Mouse (Mus musculus): ENCODE results near the gene Reep3.

The Reep3 gene

DNA sequence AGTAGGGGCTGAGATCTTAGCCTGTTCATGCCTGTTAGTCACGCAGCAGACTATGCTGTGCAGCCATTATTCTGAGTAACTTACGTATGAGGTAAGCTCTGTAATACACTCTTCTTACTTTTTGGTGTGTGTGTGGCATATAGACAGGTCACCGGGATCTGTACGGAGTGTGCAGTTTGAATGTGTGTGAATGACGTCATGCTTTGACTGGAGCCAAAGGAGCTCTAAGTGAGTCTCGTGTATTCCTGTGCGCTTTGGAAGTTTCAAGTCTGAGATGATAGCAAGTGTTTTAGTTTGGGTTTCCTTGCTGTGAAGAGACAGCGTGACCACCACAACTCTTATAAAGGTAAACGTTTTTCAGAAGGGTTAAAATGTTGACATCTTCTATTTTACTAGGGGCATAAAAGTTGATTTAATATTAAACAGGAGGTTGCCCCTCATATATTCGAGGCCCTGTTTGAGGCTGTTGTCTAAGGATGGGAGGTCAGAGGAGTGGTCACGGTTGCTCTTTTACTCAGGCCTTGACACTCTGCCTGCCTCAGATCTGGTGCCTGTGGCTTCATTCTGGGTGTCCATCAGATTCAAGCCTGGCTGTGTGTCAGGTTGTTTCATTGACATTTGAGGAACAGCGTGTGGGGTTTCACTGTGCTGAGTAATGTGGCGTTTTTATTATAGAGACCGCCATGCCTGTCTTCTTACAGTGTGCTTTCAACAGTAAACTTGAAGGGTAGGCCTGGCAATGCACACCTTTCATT, 14.5 kb upstream of the Reep3 start:
- DNase-seq (ENCODE audit: low read depth, low spot score): no peak

DNA sequence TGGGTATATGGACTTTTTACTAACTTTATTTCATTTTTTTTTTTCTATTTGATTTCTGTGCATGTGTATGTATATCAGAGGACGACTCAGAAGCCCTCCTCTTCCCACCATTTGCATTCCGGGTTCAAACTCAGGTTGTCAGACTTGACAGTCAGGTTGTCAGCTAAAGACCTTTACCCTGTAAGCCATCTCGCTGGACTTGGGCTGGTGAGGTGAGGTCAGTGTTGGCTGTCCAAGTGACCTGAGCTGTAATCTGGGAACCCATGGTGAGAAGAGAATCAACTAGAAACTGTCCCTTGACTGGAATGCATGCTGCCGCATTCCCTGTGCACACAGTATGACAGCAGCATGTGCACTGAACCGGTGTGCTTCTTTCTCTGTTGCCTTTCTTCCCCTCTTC, 12.9 kb upstream of the Reep3 start:
- no peak for DNase-seq (ENCODE audit: low read depth, low spot score)

DNA sequence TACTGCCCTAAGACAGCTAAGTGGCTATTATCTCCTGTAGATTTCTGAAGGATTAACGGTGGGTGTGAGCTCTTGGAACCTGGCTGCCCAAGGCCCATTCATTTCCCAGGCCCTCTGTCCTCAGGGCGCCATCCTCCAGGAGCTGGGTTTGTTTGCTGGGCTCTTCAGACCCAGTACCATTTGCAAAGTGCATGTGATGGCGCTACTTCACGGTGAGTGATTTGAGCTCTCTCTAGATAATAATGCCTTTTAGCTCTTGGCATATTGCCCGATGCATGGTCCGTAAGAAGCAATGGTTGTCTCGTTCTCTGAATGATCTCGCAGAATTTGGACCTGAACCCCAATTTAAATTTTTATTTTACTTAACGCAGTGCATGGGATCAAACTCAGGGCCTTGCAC, 11.4 kb upstream of the Reep3 start:
- no peak for DNase-seq (ENCODE audit: low read depth, low spot score)

DNA sequence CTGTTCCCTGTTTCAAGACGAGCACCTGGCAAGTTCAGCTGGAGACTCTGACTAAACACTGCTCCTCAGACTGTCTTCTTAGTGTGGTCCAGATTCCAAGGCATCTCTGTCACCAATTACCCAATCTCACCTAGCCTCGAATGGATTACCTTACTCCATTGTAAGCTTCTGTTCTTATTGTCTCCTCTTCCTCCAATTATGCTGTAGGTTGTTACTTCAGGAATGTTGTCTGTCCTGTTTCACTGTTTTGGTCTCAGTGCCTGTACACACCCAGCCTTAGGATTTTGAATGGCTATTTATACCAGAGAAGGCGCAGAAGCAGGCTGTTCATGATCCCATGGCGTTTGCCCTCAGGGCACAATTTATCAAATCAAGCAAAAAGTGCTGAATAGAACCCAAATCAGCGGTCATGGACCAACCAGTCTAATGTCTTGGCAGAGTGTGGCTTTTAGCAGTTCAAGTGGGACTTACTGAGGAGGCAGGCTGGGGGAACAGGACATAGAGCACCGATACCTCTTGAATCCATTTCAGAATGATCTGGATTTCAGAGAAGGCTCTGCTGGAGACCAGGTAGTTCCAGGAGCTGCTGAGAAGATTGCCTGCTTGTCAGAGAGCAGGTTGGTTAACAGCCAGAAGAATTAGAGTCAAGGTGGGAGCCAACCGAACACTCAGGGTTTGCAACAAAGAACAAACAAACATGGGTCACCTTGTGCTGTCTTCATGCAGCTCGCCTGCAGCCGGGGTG, 10.4 kb upstream of the Reep3 start:
- no peak for DNase-seq (ENCODE audit: low read depth, low spot score)

DNA sequence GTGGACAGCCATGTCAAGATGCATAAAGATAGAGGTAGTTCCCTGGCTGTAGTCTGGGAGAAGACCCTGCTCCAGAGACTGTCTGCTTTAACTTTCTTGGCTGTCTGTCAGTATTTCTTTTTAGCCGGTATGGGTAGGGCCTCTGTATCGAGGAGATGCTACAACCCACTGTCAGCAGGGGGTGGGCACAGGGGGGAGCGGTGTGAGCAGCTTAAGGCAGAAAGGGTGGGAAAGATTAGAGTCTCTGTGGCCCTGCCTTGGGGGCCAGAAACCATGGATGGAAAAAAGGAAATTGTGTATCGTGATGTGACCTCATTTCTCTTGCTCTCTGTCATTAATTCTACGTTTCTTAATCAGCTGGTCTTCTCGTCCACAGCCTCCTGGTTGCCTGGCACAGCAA, 9.7 kb upstream of the Reep3 start:
- no peak for DNase-seq (ENCODE audit: low read depth, low spot score)

DNA sequence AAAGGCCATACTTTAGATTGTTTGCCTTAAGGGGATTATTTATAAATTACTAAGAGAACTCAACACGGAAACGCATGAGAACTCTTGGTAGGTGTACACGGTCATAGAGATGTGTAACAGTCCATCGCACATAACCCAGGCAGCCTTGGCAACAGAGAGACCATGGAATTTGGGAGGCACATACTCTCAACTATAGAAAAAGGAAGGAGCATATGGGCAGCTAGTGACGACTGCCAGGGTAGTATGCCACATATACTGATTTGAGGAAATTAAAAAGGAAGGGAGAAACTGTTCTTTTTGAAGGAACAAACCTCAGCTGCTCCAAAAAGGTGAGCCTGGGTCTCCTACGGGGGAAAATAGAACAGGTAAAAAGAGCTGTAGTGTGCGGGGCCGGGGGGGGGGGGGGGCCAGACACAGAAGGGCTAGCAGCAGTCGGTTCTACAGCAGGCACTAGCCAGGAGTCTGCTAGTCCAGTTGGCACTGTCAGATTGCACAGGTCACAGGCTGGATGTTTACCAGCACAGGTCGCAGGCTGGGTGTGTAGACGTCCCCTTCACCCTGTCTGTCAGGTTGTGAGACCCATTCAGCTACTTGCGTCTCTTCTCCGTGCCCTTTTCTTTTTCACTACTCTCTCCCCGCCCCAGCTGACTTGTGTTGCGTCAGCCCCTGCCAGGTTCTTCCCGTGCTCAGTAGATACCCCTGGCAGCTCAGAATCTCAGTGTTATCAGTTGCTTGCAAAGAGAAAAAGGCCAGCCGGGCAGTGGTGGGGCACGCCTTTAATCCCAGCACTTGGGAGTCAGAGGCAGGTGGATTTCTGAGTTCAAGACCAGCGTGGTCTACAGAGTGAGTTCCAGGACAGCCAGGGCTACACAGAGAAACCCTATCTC, 8.8 kb upstream of the Reep3 start:
- DNase-seq (ENCODE audit: low read depth, low spot score): no peak

DNA sequence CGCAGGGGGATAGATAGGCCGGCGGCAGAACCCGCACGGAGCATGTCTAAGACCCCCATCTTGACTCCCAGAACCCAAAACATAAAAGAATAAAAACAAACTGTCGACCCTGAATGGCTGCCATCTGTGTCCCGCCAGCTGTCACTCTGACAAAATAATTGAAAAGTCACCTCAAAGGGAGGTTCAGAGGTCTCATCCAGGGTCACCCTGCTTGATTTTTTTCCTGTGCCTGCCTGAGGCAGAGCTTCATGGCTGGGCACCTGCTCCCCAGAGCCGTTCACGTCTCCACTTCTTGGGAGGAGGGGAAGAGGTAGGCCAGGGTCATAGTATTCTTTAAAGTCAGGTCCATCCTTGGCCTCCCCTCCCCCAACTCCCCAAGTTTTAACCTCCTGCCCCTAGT, 7.8 kb upstream of the Reep3 start:
- no peak for DNase-seq (ENCODE audit: low read depth, low spot score)

DNA sequence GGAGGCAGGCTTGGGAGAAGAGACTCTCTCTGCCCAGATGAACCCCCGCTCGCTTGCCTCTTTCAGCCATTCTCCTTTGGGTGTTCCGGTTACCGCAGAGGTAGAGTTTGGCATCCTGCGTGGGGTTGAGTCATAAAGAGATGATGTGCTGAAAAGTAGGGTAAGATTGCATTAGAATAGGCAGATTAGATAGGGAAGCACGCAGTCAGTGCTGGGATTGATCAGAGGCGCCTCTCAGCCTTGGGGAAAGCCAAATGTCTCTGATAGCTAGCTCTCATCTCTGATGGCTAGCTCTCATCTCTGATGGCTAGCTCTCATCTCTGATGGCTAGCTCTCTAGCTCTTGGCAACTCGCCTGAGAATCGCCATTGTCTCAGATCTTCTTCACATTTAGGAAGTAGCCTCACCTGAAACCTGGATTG, 4.1 kb upstream of the Reep3 start:
- no peak for DNase-seq (ENCODE audit: low read depth, low spot score)

DNA sequence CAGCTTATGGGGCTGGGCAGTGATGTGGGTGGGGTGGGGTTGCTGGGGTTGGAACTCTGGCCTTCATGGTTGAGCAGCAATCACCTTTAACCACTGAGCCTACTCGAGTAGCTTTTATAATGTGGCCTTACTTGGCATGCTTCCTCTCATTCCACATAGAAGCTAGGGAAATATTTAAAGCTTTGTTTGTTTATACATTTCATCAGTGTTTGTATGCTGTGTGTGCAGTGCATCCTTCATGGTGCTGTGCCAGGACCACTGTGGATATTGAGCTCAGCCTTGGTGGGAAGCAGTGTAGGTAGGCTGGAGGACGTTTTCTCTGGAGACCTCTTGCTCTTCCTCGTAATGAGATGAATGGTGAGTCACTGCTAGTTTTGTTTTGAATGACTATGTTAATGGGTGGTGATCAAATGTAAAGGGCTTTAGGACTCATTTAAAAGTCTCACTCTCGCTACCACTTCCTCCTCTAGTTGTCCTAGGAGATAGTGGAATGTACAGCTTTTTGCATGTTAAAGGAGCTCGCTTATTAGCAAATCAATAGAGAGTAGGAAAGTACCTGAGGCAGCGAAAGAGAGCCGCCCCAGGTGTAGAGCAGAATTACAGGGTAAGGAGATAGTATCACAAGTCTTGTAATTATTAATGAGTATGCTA, 3.4 kb upstream of the Reep3 start:
- no peak for DNase-seq (ENCODE audit: low read depth, low spot score)

DNA sequence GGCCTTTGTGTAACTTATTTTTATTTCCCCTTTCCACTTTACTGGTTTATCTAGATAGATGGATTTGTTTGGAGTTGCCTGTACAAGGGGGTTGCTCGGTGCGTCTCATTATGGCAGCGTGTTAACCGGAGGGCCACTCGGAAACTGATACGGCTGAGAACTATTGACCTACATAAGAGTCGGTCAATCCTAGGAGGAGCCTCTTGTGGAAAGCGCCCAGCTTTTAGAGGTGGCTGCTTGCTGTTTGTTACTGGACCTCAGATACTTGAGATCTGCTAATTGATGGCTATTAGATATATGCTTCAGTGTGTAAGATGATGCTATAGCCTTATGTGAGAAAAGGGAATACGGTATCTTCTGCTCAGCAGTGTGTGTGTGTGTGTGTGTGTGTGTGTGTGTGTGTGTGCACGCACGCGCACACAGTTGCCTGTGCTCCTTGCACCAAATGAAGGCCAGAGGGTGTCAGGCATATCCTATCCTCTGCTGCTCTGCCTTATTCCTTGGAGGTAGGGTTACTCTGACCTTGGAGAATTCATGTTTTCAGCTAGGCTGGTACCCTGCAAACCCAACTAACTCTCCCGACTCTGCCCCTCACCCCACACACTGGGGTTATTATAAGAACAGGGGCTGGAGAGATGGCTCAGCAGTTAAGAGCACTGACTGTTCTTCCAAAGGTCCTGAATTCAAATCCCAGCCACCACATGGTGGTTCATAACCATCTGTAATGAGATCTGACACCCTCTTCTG, 2.6 kb upstream of the Reep3 start:
- DNase-seq (ENCODE audit: low read depth, low spot score): no peak

DNA sequence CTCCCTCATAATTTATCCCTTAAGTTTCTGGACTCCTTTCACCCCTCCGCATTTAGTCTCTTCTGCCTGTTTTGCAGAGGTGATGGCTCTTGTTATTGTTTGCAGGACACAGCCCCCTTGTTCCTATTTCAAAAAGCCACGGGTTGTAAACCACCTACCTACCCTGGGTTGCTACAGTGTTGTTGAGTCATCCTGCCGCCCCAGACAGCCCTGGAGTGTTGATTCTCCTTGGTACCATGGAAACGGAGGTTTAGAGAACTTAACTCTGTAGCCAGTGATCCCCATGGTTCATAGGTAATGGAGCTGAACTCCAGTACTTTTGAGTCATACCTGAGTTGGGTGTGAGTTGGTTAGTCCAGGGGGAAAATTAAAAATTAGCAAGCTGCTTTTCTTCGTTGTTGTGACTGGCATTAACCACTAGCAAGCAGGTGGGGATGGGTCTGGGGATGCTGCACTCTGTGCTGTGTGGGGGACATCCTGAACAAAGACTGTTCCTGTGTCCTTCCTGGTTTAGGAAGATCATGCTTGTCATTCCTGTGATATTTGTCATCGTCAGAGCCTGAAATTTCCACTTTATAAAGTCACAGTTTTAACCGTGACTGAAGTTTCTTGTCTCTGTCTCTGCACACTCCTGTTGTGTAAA, 1.8 kb upstream of the Reep3 start:
- no peak for DNase-seq (ENCODE audit: low read depth, low spot score)

DNA sequence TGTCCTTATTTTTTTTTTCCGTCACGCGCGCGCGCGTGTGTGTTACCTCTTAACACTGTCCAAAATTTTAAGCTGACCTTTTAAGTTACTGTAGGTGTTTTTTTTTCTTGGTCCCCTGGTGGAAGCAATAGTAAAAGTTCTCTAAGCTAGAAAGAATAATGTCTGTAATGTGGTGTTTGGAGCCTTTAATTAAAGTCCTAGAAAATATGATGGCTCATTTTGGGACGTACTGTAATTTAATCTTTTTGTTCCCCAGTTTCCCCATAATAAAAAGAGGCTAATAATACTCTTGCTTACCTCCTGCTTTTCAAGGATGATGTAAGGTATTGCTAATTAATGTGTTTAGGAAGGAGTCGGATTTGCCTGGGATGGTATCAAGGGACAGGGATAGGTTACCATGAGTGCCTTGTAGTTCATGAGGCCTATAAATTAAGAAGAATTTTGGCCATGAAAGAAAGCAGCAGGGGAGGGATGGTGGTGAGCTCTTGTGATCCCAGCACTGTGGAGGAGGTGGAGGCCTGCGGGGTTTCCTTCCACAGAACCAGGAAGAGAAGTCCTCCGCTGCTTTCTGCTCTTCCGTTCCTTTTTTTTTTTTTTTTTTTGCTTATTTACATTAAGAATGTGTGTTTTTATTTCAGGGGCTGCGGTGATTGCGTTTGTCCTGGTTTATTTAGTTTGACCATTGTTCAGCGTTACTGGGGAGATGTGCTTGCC, 849 bp upstream of the Reep3 start:
- no peak for DNase-seq (ENCODE audit: low read depth, low spot score)

DNA sequence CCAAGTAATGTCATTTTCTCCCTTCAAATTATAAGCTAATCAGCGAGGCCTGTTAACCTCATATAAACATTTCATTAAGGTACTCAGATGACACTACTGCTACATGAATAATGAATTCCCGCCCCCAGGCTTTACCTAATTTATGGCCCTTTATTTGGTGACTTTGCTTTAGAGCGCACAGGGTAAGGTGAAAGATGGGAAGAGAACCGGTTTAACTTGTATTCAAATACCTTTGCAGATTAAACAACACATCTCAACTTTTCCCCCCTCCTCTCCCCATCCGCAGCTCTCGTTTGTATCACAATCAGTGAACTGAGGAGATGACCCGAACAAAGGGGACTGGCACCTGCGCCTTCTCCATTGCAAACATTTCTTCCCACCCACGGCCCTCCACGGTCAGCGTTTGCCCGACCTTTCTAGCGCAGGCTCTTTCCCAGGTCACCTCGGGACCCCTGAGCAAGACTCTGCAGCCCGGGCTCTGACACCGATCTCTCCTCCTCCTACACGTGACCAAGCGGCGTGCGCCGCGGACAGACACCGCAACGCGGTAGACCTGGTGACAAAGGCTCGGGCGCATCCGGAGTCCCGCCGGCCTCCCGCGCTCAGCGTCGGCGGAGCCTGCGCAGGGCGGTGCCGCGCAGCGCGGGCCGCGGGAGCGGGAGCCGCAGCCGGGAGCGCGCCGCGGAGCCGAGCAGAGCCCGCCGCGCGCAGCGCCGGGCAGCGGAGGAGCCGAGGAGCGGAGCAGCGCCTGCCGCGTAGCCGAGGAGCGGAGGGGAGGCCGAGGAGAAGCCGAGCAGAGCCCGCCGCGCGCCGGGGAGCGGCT, 736 bp downstream of the Reep3 start, which contains the start of gene Jmjd1c:
Jmjd1c (plus strand) TSS at position 328 of the 823 bp plus-strand sequence.
- DNase-seq (ENCODE audit: low read depth, low spot score): peak; percentile 75

DNA sequence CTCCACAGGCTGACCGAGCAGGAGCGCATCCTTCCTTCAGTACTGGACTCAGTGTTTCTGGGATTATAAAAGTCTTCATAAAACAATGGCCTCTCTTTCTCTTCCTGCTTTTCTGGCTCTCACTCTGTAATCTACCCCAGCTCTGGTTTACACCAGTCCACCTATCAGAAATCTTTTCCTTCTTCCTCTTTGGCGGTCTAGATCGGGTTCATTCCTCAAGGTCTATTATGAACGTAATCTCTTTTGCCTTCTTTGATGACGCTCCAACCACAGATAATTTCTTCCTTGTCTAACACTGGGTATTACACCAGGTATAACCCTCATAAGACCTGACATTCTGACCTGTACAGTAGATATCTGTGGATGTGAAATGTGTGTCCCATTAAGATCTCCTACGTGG, 1.8 kb downstream of the Reep3 start:
- DNase-seq (ENCODE audit: low read depth, low spot score): no peak

DNA sequence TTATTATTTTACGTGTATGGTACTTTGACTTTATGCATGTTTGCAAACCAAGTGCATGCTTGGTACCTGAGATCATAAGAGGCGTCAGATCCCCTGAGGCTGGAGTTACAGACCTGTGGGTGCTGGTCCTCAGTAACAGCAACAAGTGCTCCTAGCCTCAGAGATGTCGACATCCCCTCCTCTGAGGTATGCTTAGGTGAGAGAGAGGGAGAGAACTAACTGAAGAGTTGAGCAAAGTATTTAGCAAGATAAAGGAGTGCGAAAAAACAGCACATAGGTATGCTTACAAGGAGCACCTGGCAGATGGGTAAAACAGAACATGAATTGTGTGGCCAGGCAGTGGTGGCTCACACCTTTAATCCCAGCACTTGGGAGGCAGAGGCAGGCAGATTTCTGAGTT, 6.1 kb downstream of the Reep3 start:
- no peak for DNase-seq (ENCODE audit: low read depth, low spot score)

DNA sequence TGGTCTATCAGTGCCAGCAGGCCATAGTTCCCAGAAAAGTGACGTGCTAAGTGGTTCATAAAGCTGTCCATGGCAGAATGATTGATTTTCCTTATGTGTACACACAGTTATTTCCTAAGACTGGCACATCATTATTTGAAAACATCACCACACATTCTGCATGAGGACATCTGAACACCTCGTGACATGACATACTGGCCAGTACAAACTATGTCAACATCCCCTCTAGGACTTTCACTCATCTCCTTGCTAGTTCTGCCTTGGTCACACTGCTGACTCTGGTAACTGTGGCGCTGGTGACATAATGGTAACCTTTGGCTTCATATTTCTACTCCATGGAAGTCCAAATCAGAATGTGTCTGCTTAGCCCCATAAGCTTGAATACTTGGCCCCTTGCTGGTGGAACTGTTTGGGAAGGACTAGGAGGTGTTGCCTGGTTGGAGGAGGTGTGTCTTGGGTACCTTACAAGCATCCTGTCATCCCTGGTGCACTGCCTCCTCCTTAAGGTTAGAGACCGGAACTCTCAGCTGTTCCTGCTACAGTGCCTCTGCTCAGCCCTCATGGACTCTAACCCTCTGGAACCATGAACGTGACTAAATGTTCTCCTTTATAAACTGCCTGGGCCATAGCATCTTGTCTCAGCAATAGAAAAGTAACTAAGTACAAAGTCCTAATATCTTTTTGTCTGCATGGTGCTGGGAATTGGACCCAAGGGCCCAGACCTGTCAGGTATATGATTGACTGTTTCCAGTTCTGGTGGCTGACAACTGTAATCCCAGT, 9.1 kb downstream of the Reep3 start:
- no peak for DNase-seq (ENCODE audit: low read depth, low spot score)

DNA sequence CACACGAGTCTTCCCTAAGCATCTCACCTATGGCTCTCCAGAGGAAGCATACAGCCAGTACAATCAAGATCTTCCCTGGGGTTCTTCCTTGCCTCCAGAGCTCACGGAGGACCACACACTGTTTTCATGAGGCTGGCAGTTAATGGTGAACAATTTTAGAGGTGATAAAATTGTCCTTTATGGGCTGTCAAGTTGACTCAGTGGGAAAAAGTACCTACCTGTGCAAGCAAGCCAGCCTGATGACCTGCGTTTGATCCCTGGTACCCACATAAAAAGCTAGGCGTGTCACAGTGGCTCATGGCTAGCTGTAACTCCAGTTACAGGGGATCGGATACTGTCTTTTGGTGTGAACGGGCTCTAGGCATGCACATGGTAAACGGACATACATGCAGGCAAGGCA, 10.8 kb downstream of the Reep3 start:
- DNase-seq (ENCODE audit: low read depth, low spot score): no peak

DNA sequence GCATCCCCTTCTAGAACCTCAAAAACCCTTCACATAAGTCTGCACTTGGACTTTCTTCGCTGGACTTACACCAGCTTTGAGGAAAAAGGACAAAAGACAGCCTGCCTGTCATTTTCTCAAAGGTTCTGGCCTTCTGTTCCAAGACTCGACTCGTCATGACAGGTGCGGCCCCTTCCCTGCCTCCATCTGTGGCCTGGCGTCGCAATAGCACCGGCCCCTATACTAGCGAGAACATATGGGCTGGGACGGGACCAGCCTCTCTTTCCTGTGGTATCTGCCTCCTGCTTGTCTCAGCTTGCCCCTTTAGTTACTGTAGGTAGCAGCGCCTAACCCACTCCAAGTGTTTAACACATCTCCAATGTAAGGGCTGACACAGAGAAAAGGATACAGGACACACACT, 11.6 kb downstream of the Reep3 start:
- DNase-seq (ENCODE audit: low read depth, low spot score): no peak

Data from embryo, embryonic 11.5 days (tissue).